Mouse (Mus musculus) heart, postnatal 0 days (tissue): ENCODE results near the gene Lgals9.

ENCODE experiments used
- CTCF ChIP-seq: IDR thresholded peaks from 2 replicates; pipeline ENCODE4 v1.5.1; 2016; ENCODE audit warnings: antibody characterized with exemption, control low read depth, low read depth
- EP300 ChIP-seq: IDR thresholded peaks from 2 replicates; pipeline ENCODE4 v1.6.1; 2016; ENCODE audit warnings: antibody characterized with exemption, low read depth

DNA sequence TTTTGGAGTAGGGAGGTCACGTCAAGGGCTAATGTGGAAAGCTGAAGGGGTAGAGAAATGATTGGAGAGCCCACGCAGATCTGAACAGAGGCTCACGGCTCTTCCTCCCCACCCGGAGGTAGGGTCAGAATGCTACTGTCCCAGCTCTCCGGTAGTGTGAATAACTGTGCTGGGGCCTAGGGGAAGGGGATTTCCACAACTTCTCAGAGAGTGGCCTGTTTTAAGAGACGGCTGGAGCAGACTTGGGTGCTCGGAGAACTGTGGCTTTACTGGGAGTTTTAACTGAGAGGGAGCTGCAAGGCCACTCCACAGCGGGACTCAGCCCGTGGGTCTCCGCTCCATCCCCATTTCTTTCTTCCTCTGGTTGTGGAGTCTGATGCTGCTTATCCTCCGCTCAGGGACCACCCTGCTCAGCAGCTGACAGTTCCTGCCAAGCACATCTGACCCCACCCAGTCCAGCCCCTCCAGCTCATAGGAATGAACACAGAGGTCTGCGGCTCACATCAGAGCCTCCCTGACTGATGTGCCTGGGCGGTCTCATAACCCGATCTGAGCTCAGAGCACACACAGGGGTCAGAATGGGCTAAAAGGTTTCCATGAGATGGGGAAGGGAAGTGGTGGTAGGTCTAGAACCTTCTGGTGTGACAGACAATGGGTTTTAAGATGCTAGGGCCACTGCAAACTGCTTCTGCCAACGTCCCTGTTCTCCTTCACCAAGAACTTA, 30.0 kb upstream of the Lgals9 start:
- TF ChIP-seq EP300 (no peak), CTCF (no peak)
